Comparison of ENCODE assay signal across 11 mouse cellular contexts in genomic region chr6:88832663-88833062, GRCm38 (mm10). TPM values are rescaled to one million over a fixed set of nuclear protein-coding genes. Genes with fewer than 3 reads are reported as not detected.
A peak's percentile ranks its signal among the peaks of the same experiment; 100 is the strongest.
DNase-seq lines count a peak whose midpoint lies in the region; ATAC-seq lines count a peak whose summit lies in the region.
"Had no signal": no experiment of that assay in that cellular context is flagged by ENCODE, and none has a peak within 500 bp of the region (broad histone marks: within the 10 kb centered on the region; RNA-seq: fewer than 3 reads in every experiment).

No protein-coding gene starts in this region.

- H3K27me3 ChIP-seq in heart, embryonic 10.5 days (ENCODE audit: insufficient read depth, poor library complexity, severe bottlenecking) = 0 out of 2 replicates have a peak, but pooled peaks cover 4% of the 10 kb centered on the region
- no peaks in the 10 kb centered on the region for H3K27me3 ChIP-seq in midbrain, embryonic 14.5 days (ENCODE audit: control insufficient read depth, insufficient read depth, low read length)
- no peaks in the 10 kb centered on the region for H3K27me3 ChIP-seq in midbrain, embryonic 16.5 days (ENCODE audit: control insufficient read depth, insufficient read depth, low read depth, low read length)
- H3K27me3 ChIP-seq in forebrain, embryonic 14.5 days (replicated peaks; ENCODE audit: control insufficient read depth, insufficient read depth, low read length) = no peaks in the 10 kb centered on the region
- H3K27me3 ChIP-seq: embryonic facial prominence, embryonic 12.5 days had no signal

- H3K36me3 ChIP-seq in heart, embryonic 10.5 days = peaks cover 25% of the 10 kb centered on the region
- peaks cover 30% of the 10 kb centered on the region for H3K36me3 ChIP-seq in midbrain, embryonic 14.5 days (ENCODE audit: control insufficient read depth, insufficient read depth, low read length)
- peaks cover 6% of the 10 kb centered on the region for H3K36me3 ChIP-seq in midbrain, embryonic 16.5 days (ENCODE audit: control insufficient read depth, insufficient read depth, low read length)
- peaks cover 20% of the 10 kb centered on the region for H3K36me3 ChIP-seq in forebrain, embryonic 14.5 days (ENCODE audit: control insufficient read depth, insufficient read depth, low read length)

- 79% methylated on average over 5 of the region's 5 CpGs for WGBS in heart, embryonic 10.5 days
- WGBS in midbrain, embryonic 14.5 days = 70% methylated on average over 5 of the region's 5 CpGs
- 68% methylated on average over 5 of the region's 5 CpGs for WGBS in midbrain, embryonic 16.5 days
- 65% methylated on average over 5 of the region's 5 CpGs for WGBS in forebrain, embryonic 14.5 days

- H3K27ac ChIP-seq in heart, embryonic 10.5 days = peak overlapping the region; percentile 50; the same call in 1 of the 2 replicates
- H3K27ac ChIP-seq in midbrain, embryonic 14.5 days (replicated peaks; ENCODE audit: low read depth, low read length) = no peak overlapping the region
- H3K27ac ChIP-seq in midbrain, embryonic 16.5 days (ENCODE audit: low read length) = no peak overlapping the region
- no peak overlapping the region for H3K27ac ChIP-seq in forebrain, embryonic 14.5 days (ENCODE audit: low read depth, low read length)
- H3K27ac ChIP-seq: embryonic facial prominence, embryonic 12.5 days had no signal

- ATAC-seq in midbrain, embryonic 14.5 days (ENCODE audit: low FRiP score, low TSS enrichment) = no peak
- no peak for ATAC-seq in midbrain, embryonic 16.5 days
- peak; percentile 65 for ATAC-seq in forebrain, embryonic 14.5 days
- peak; percentile 33; the same call in 1 of the 2 replicates for ATAC-seq in megakaryocyte-erythroid progenitor cell, adult 5-6 weeks (replicated peaks; ENCODE audit: low FRiP score, low TSS enrichment, poor library complexity, severe bottlenecking)

- intact Hi-C loops in heart, postnatal 25 days (cut with DNase I) = loop anchor here (5.0 kb wide), 1 partner anchor 270 kb away; no protein-coding TSS in a partner anchor

- H3K9me3 ChIP-seq in heart, embryonic 10.5 days = no peaks in the 10 kb centered on the region
- H3K9me3 ChIP-seq in midbrain, embryonic 14.5 days (ENCODE audit: control insufficient read depth, low read length) = no peaks in the 10 kb centered on the region
- H3K9me3 ChIP-seq in midbrain, embryonic 16.5 days (replicated peaks; ENCODE audit: control insufficient read depth, low read length, poor library complexity, severe bottlenecking) = no peaks in the 10 kb centered on the region
- no peaks in the 10 kb centered on the region for H3K9me3 ChIP-seq in forebrain, embryonic 14.5 days (replicated peaks; ENCODE audit: control insufficient read depth, low read length)
- H3K9me3 ChIP-seq: embryonic facial prominence, embryonic 12.5 days had no signal

- no peak overlapping the region for H3K4me3 ChIP-seq in heart, embryonic 10.5 days
- no peak overlapping the region for H3K4me3 ChIP-seq in midbrain, embryonic 14.5 days (replicated peaks; ENCODE audit: low read depth, low read length)
- no peak overlapping the region for H3K4me3 ChIP-seq in midbrain, embryonic 16.5 days (ENCODE audit: low read depth, low read length)
- no peak overlapping the region for H3K4me3 ChIP-seq in forebrain, embryonic 14.5 days (ENCODE audit: low read depth, low read length)
- H3K4me3 ChIP-seq: embryonic facial prominence, embryonic 12.5 days had no signal

- H3K9ac ChIP-seq in midbrain, embryonic 14.5 days (replicated peaks; ENCODE audit: low read length) = no peak overlapping the region
- no peak overlapping the region for H3K9ac ChIP-seq in midbrain, embryonic 16.5 days (ENCODE audit: low read depth, low read length)
- no peak overlapping the region for H3K9ac ChIP-seq in forebrain, embryonic 14.5 days (ENCODE audit: low read length)
- H3K9ac ChIP-seq: embryonic facial prominence, embryonic 12.5 days had no signal

- no peak for DNase-seq in heart, embryonic 10.5 days (ENCODE audit: low spot score)
- no peak for DNase-seq in heart, postnatal 25 days (ENCODE audit: low spot score)
- peak; percentile 24 for DNase-seq in midbrain, embryonic 14.5 days
- peak; percentile 30 for DNase-seq in forebrain, embryonic 14.5 days (ENCODE audit: low spot score)
- DNase-seq in layer of hippocampus, postnatal 36 days = no peak
- DNase-seq in gastrocnemius, postnatal 25 days = no peak
- DNase-seq: cerebellum, adult 11 months; kidney, adult 8-10 months had no signal

- peaks cover 23% of the 10 kb centered on the region for H3K4me1 ChIP-seq in heart, embryonic 10.5 days
- H3K4me1 ChIP-seq in midbrain, embryonic 14.5 days (ENCODE audit: control insufficient read depth, insufficient read depth, low read length) = no peaks in the 10 kb centered on the region
- no peaks in the 10 kb centered on the region for H3K4me1 ChIP-seq in midbrain, embryonic 16.5 days (ENCODE audit: control insufficient read depth, insufficient read depth, low read length)
- peaks cover 3% of the 10 kb centered on the region for H3K4me1 ChIP-seq in forebrain, embryonic 14.5 days (ENCODE audit: control insufficient read depth, insufficient read depth, low read length)

- no peak overlapping the region for H3K4me2 ChIP-seq in midbrain, embryonic 14.5 days (ENCODE audit: low read length)
- no peak overlapping the region for H3K4me2 ChIP-seq in midbrain, embryonic 16.5 days (ENCODE audit: low read length)
- no peak overlapping the region for H3K4me2 ChIP-seq in forebrain, embryonic 14.5 days (ENCODE audit: low read length)
- H3K4me2 ChIP-seq: embryonic facial prominence, embryonic 12.5 days had no signal

RNA-seq across cellular contexts. Expression of gene Abtb1, which starts 9.1 kb away (rescaled TPM):
- 20.9 and 23.5 TPM in 2 replicates for polyA plus RNA-seq in heart, embryonic 10.5 days (2016; fragmentation: Nextera tagmentation; extraction: Ambion mirVana)
- total RNA-seq in heart, postnatal 25 days (2021) = 10 to 100 TPM; 21.9 to 23.3 TPM
- 30.1 and 41.7 TPM in 2 replicates for polyA plus RNA-seq in midbrain, embryonic 14.5 days (2014; fragmentation: Nextera tagmentation; extraction: Ambion mirVana)
- polyA plus RNA-seq in midbrain, embryonic 16.5 days (2015; fragmentation: Nextera tagmentation; extraction: Ambion mirVana) = 37.3 and 40.7 TPM in 2 replicates
- 31.4 and 35.7 TPM in 2 replicates for polyA plus RNA-seq in forebrain, embryonic 14.5 days (2014; fragmentation: Nextera tagmentation; extraction: Ambion mirVana)
- total RNA-seq in megakaryocyte-erythroid progenitor cell, adult 5-6 weeks (2014; fragmentation: Nextera tagmentation) = 16.9 and 47.2 TPM in 2 replicates
- 30.6 and 44.0 TPM in 2 replicates for total RNA-seq in megakaryocyte-erythroid progenitor cell, adult 5-6 weeks (2017)
- total RNA-seq in layer of hippocampus, postnatal 36 days (2021) = 10 to 100 TPM; 29.7 to 30.6 TPM
- 10 to 100 TPM; 14.4 to 17.3 TPM for total RNA-seq in gastrocnemius, postnatal 25 days (2021)

RNA-seq across cellular contexts. Expression of gene Podxl2, which starts 42.2 kb away (rescaled TPM):
- polyA plus RNA-seq in heart, embryonic 10.5 days (2016; fragmentation: Nextera tagmentation; extraction: Ambion mirVana) = 26.7 and 28.6 TPM in 2 replicates
- 10 to 100 TPM; 16.5 to 16.8 TPM for total RNA-seq in heart, postnatal 25 days (2021)
- polyA plus RNA-seq in midbrain, embryonic 14.5 days (2014; fragmentation: Nextera tagmentation; extraction: Ambion mirVana) = 525 and 630 TPM in 2 replicates
- polyA plus RNA-seq in midbrain, embryonic 16.5 days (2015; fragmentation: Nextera tagmentation; extraction: Ambion mirVana) = 662 and 671 TPM in 2 replicates
- polyA plus RNA-seq in forebrain, embryonic 14.5 days (2014; fragmentation: Nextera tagmentation; extraction: Ambion mirVana) = 334 and 428 TPM in 2 replicates
- total RNA-seq in megakaryocyte-erythroid progenitor cell, adult 5-6 weeks (2014; fragmentation: Nextera tagmentation) = 6.6 TPM in 1 of 2 replicates, not detected in the other
- not detected in 2 replicates for total RNA-seq in megakaryocyte-erythroid progenitor cell, adult 5-6 weeks (2017)
- total RNA-seq in layer of hippocampus, postnatal 36 days (2021) = 100 to 1,000 TPM; 159 to 169 TPM
- total RNA-seq in gastrocnemius, postnatal 25 days (2021) = 10 to 100 TPM; 49.4 to 53.0 TPM

Comparison
In these comparisons a context has a peak if more than half of its experiments do, and no peak if none do; other contexts are left out.
1. DNase-seq: peak in midbrain, embryonic 14.5 days (single experiment) and forebrain, embryonic 14.5 days (single experiment); none in heart, embryonic 10.5 days (single experiment), heart, postnatal 25 days (single experiment), layer of hippocampus, postnatal 36 days (0 of 2) and gastrocnemius, postnatal 25 days (single experiment).
2. ATAC-seq: peak in forebrain, embryonic 14.5 days (single experiment) and megakaryocyte-erythroid progenitor cell, adult 5-6 weeks (single experiment); none in midbrain, embryonic 14.5 days (single experiment) and midbrain, embryonic 16.5 days (single experiment).